Mouse (Mus musculus): ENCODE measurements around the gene Rpl36al. TPM values are rescaled to one million over a fixed set of nuclear protein-coding genes. Genes with fewer than 3 reads are reported as not detected.

The Rpl36al gene
- total and polyA plus RNA-seq, 2 experiments, result 129 to 466 TPM

GRCm38 (mm10) chr12:69208520-69208919, 24.6 kb upstream of the Rpl36al start:
- Histone ChIP-seq H3K27ac (replicated peaks; ENCODE audit: insufficient read depth, low read depth, low read length) (no peak overlapping the region), H3K4me3 (ENCODE audit: insufficient read depth, low read depth, low read length) (no peak overlapping the region), H3K4me1 (ENCODE audit: control insufficient read depth, insufficient read depth, low read length) (no peaks in the 10 kb centered on the region), H3K27me3 (ENCODE audit: control insufficient read depth, insufficient read depth, low read length) (no peaks in the 10 kb centered on the region), H3K79me2 (ENCODE audit: control insufficient read depth, insufficient read depth, low read length) (no peaks in the 10 kb centered on the region), H3K36me3 (ENCODE audit: control insufficient read depth, insufficient read depth, low read length) (no peaks in the 10 kb centered on the region), H3K9ac (ENCODE audit: low read depth, low read length) (no peak overlapping the region)
- 90% methylated on average over 2 of the region's 2 CpGs for WGBS
- no peak for DNase-seq (ENCODE audit: extremely low read depth, low read depth, low spot score)
- TF ChIP-seq CTCF (IDR thresholded peaks at IDR 0.05; ENCODE audit: low read depth, low read length) (no peak), POLR2A (IDR thresholded peaks at IDR 0.05; ENCODE audit: extremely low read depth, insufficient read depth, low read length) (no peak)

- TF ChIP-seq CTCF (IDR thresholded peaks at IDR 0.05; ENCODE audit: low read depth, low read length), result no peak
- no peak for TF ChIP-seq POLR2A (IDR thresholded peaks at IDR 0.05; ENCODE audit: extremely low read depth, insufficient read depth, low read length)
- Histone ChIP-seq H3K9ac (ENCODE audit: low read depth, low read length) (no peak overlapping the region), H3K27me3 (ENCODE audit: control insufficient read depth, insufficient read depth, low read length) (no peaks in the 10 kb centered on the region), H3K36me3 (ENCODE audit: control insufficient read depth, insufficient read depth, low read length) (no peaks in the 10 kb centered on the region), H3K27ac (replicated peaks; ENCODE audit: insufficient read depth, low read depth, low read length) (no peak overlapping the region), H3K79me2 (ENCODE audit: control insufficient read depth, insufficient read depth, low read length) (no peaks in the 10 kb centered on the region), H3K4me3 (ENCODE audit: insufficient read depth, low read depth, low read length) (no peak overlapping the region), H3K4me1 (ENCODE audit: control insufficient read depth, insufficient read depth, low read length) (no peaks in the 10 kb centered on the region)
- DNase-seq (ENCODE audit: extremely low read depth, low read depth, low spot score), result no peak
- WGBS, result 97% methylated on average over 7 of the region's 7 CpGs
Observed at GRCm38 (mm10) chr12:69207926-69208325, 24.0 kb upstream of the Rpl36al start.

GRCm38 (mm10) chr12:69207396-69207795, 23.5 kb upstream of the Rpl36al start:
- no peak overlapping the region for H3K27ac ChIP-seq (replicated peaks; ENCODE audit: insufficient read depth, low read depth, low read length)
- H3K79me2 ChIP-seq (ENCODE audit: control insufficient read depth, insufficient read depth, low read length), result no peaks in the 10 kb centered on the region
- 95% methylated on average over 8 of the region's 8 CpGs for WGBS
- no peak overlapping the region for H3K4me3 ChIP-seq (ENCODE audit: insufficient read depth, low read depth, low read length)
- H3K27me3 ChIP-seq (ENCODE audit: control insufficient read depth, insufficient read depth, low read length), result no peaks in the 10 kb centered on the region
- H3K4me1 ChIP-seq (ENCODE audit: control insufficient read depth, insufficient read depth, low read length), result no peaks in the 10 kb centered on the region
- H3K36me3 ChIP-seq (ENCODE audit: control insufficient read depth, insufficient read depth, low read length), result no peaks in the 10 kb centered on the region
- TF ChIP-seq POLR2A (IDR thresholded peaks at IDR 0.05; ENCODE audit: extremely low read depth, insufficient read depth, low read length) (no peak), CTCF (IDR thresholded peaks at IDR 0.05; ENCODE audit: low read depth, low read length) (no peak)
- no peak overlapping the region for H3K9ac ChIP-seq (ENCODE audit: low read depth, low read length)
- no peak for DNase-seq (ENCODE audit: extremely low read depth, low read depth, low spot score)

GRCm38 (mm10) chr12:69204052-69204833, 20.4 kb upstream of the Rpl36al start, which contains the start of gene Gm49384:
Gene Gm49384, minus strand, starts transcription at chr12:69204267.
- TF ChIP-seq CTCF (IDR thresholded peaks at IDR 0.05; ENCODE audit: low read depth, low read length), result no peak
- no peak for TF ChIP-seq POLR2A (IDR thresholded peaks at IDR 0.05; ENCODE audit: extremely low read depth, insufficient read depth, low read length)
- Histone ChIP-seq H3K79me2 (ENCODE audit: control insufficient read depth, insufficient read depth, low read length) (no peaks in the 10 kb centered on the region), H3K4me1 (ENCODE audit: control insufficient read depth, insufficient read depth, low read length) (no peaks in the 10 kb centered on the region), H3K9ac (ENCODE audit: low read depth, low read length) (no peak within 1 kb of the TSS), H3K27ac (replicated peaks; ENCODE audit: insufficient read depth, low read depth, low read length) (no peak within 1 kb of the TSS), H3K4me3 (ENCODE audit: insufficient read depth, low read depth, low read length) (no peak within 1 kb of the TSS), H3K36me3 (ENCODE audit: control insufficient read depth, insufficient read depth, low read length) (peaks cover 7% of the 10 kb centered on the region), H3K27me3 (ENCODE audit: control insufficient read depth, insufficient read depth, low read length) (no peaks in the 10 kb centered on the region)
- no peak for DNase-seq (ENCODE audit: extremely low read depth, low read depth, low spot score)
- WGBS, result 88% methylated on average over 16 of the region's 16 CpGs

- no peak for DNase-seq (ENCODE audit: extremely low read depth, low read depth, low spot score)
- H3K27ac ChIP-seq (replicated peaks; ENCODE audit: insufficient read depth, low read depth, low read length), result no peak overlapping the region
- TF ChIP-seq CTCF (IDR thresholded peaks at IDR 0.05; ENCODE audit: low read depth, low read length) (no peak), POLR2A (IDR thresholded peaks at IDR 0.05; ENCODE audit: extremely low read depth, insufficient read depth, low read length) (no peak)
- H3K36me3 ChIP-seq (ENCODE audit: control insufficient read depth, insufficient read depth, low read length), result peaks cover 7% of the 10 kb centered on the region
- no peaks in the 10 kb centered on the region for H3K27me3 ChIP-seq (ENCODE audit: control insufficient read depth, insufficient read depth, low read length)
- peaks cover 4% of the 10 kb centered on the region; the same call in 1 of the 2 replicates for H3K79me2 ChIP-seq (ENCODE audit: control insufficient read depth, insufficient read depth, low read length)
- H3K4me3 ChIP-seq (ENCODE audit: insufficient read depth, low read depth, low read length), result no peak overlapping the region
- no peak overlapping the region for H3K9ac ChIP-seq (ENCODE audit: low read depth, low read length)
- H3K4me1 ChIP-seq (ENCODE audit: control insufficient read depth, insufficient read depth, low read length), result peaks cover 5% of the 10 kb centered on the region; the same call in 1 of the 2 replicates
Observed at GRCm38 (mm10) chr12:69198985-69199384, 15.1 kb upstream of the Rpl36al start.

GRCm38 (mm10) chr12:69198164-69198535, 14.3 kb upstream of the Rpl36al start, which contains the start of gene Dnaaf2:
Gene Dnaaf2, minus strand, starts transcription at chr12:69198429.
- DNase-seq (ENCODE audit: extremely low read depth, low read depth, low spot score), result peak; percentile 56

More at GRCm38 (mm10) chr12:69198164-69198535, 14.3 kb upstream of the Rpl36al start, which contains the start of gene Dnaaf2:
- under 1% methylated on average over 18 of the region's 18 CpGs for WGBS
- Histone ChIP-seq H3K4me3 (ENCODE audit: insufficient read depth, low read depth, low read length) (peak within 1 kb of the TSS; percentile 93), H3K9ac (ENCODE audit: low read depth, low read length) (peak within 1 kb of the TSS; percentile 98), H3K4me1 (ENCODE audit: control insufficient read depth, insufficient read depth, low read length) (peaks cover 5% of the 10 kb centered on the region; the same call in 1 of the 2 replicates), H3K79me2 (ENCODE audit: control insufficient read depth, insufficient read depth, low read length) (peaks cover 4% of the 10 kb centered on the region; the same call in 1 of the 2 replicates), H3K27ac (replicated peaks; ENCODE audit: insufficient read depth, low read depth, low read length) (peak within 1 kb of the TSS; percentile 84), H3K36me3 (ENCODE audit: control insufficient read depth, insufficient read depth, low read length) (peaks cover 7% of the 10 kb centered on the region), H3K27me3 (ENCODE audit: control insufficient read depth, insufficient read depth, low read length) (no peaks in the 10 kb centered on the region)
- no peak for TF ChIP-seq POLR2A (IDR thresholded peaks at IDR 0.05; ENCODE audit: extremely low read depth, insufficient read depth, low read length)
- TF ChIP-seq CTCF (IDR thresholded peaks at IDR 0.05; ENCODE audit: low read depth, low read length), result no peak

All from liver, adult 2 months (tissue).